Mouse (Mus musculus): Measurements from ENCODE around the gene Gm13101. TPM values are rescaled to one million over a fixed set of nuclear protein-coding genes. Genes with fewer than 3 reads are reported as not detected.

Gm13101 gene
- polyA plus RNA-seq (2017; shearing (Covaris generic)), result not detected

DNA sequence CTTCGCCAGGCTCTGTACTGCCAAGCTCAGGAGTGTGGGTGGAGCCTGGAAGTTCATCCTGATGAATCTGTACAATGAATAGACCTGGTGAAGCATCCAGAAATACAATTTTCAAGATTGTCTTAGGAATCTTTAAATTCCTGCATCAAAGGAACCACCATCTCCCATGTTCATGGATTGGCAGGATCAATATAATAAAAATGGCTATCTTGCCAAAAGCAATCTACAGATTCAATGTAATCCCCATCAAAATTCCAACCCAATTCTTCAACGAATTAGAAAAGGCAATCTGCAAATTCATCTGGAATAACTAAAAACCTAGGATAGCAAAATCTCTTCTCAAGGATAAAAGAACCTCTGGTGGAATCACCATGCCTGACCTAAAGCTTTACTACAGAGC lies at the start of gene Gm13101:
Gene Gm13101 (minus strand): TSS at position 101 of the 400 bp plus-strand sequence.

DNA sequence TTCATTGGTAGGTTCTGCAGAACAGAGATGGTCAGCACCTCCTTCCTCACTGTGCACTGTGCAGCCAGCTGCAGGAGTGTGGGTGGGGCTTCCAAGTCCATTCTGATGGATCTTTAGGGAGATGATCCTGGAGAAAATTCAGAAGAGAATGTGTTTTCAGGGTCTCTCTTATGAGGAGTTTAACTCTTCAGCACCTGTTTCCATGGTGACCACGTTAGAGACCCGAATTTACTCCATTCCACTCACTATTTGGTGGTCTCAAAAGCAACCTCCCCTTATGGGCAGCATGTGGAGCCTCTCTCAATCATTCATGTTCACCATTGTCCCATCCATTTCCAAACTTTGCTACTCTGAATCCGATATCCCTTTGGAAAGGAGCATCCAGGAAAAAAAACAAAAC lies 27.5 kb upstream of the Gm13101 start, which contains the start of gene Pramef17:
Gene Pramef17 (minus strand): TSS at position 101 of the 400 bp plus-strand sequence.

DNA sequence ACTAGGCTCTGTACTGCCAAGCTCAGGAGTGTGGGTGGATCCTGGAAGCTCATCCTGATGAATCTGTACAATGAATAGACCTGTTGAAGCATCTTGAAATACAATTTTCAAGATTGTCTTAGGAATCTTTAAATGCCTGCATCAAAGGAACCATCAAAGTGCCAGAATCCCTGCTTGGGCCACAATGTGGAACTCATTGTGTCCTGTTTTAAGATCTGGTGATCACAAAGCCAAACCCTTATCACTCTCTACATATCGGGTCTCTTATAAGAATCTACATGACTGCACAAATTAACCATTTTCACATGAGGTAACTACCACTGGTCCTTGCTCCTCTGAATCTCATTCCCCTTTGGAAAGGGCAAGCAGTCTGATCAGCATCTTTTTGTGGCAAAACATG lies 15.8 kb downstream of the Gm13101 start, which contains the start of gene Pramef25:
Gene Pramef25 (minus strand): TSS at position 101 of the 400 bp plus-strand sequence.

Other genes starting within 250 kb of the Gm13101 start
- gene Gm13078, start 247.5 kb downstream of the Gm13101 start, polyA plus RNA-seq (2017; shearing (Covaris generic)), result under 1 TPM in 1 of 2 experiments, not detected in 1; 0.11 TPM
- gene Gm13023, start 177.6 kb downstream of the Gm13101 start, polyA plus RNA-seq (2017; shearing (Covaris generic)), result not detected
- under 1 TPM in 1 of 2 experiments, not detected in 1; 0.43 TPM for gene Gm13084, start 150.9 kb downstream of the Gm13101 start, polyA plus RNA-seq (2017; shearing (Covaris generic))
- under 1 TPM in 1 of 2 experiments, not detected in 1; 0.47 TPM for gene Gm13103, start 120.5 kb downstream of the Gm13101 start, polyA plus RNA-seq (2017; shearing (Covaris generic))
- gene Pramef6, start 66.6 kb downstream of the Gm13101 start, polyA plus RNA-seq (2017; shearing (Covaris generic)), result under 1 TPM in 1 of 2 experiments, not detected in 1; 0.37 TPM
- gene Pramef25, start 15.9 kb downstream of the Gm13101 start, polyA plus RNA-seq (2017; shearing (Covaris generic)), result not detected
- gene Pramef17, start 27.4 kb upstream of the Gm13101 start, polyA plus RNA-seq (2017; shearing (Covaris generic)), result under 1 TPM in 1 of 2 experiments, not detected in 1; 0.14 TPM
- under 1 TPM; 0.14 to 0.25 TPM for gene Pramel4, start 92.2 kb upstream of the Gm13101 start, polyA plus RNA-seq (2017; shearing (Covaris generic))
- under 1 TPM in 1 of 2 experiments, not detected in 1; 0.20 TPM for gene Gm13102, start 139.5 kb upstream of the Gm13101 start, polyA plus RNA-seq (2017; shearing (Covaris generic))
- gene Oog3, start 195.7 kb upstream of the Gm13101 start, polyA plus RNA-seq (2017; shearing (Covaris generic)), result under 1 TPM in 1 of 2 experiments, not detected in 1; 0.26 TPM
- under 1 TPM in 1 of 2 experiments, not detected in 1; 0.23 TPM for gene Oog2, start 223.8 kb upstream of the Gm13101 start, polyA plus RNA-seq (2017; shearing (Covaris generic))
- gene C87977, start 246.4 kb upstream of the Gm13101 start, polyA plus RNA-seq (2017; shearing (Covaris generic)), result not detected

Data from activated CD4-positive, CD25-positive, alpha-beta regulatory T cell (primary cell).